Mouse (Mus musculus): ENCODE measurements around the gene Gm10320. TPM values are rescaled to one million over a fixed set of nuclear protein-coding genes. Genes with fewer than 3 reads are reported as not detected.

Gene Gm10320
- polyA plus RNA-seq, 1 experiment from 2014 or later: 1.4 TPM

DNA sequence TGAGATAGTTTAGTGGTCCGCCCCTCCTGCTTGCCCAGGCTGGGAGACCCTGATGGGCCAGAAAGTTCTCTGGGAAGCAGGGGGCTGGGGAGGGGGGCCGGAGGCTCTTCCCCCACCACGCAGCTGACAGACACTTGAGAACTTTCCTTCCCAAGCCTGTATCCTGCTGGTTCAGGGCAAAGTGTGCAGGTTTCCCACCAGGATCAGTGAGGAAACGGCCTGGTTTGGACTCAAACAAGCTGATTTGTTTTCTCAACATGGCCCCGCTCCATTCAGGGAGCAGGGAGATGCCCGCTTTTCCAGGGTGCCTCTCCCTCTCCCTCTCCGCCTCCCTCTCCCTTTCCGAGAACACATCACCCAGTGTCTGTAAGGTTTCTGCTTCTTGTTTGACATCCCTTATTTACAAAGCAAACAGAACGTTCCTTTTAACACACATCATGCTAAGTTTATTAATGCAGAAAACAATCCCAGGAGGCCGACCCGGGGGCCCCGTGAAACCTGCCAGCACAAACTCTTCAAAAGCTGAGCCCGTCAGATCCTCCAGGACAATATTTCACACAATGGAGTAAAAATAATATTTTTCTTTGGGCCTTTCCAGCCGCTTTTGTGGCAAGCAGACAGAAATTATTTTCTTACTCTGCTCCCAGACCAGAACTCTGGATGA, 15.5 kb downstream of the Gm10320 start:
- Histone ChIP-seq H3K4me1 (replicated peaks) (peaks cover 18% of the 10 kb centered on the region), H3K4me3 (no peak overlapping the region), H3K36me3 (no peaks in the 10 kb centered on the region), H3K27ac (peak overlapping the region; percentile 75), H3K9me3 (no peaks in the 10 kb centered on the region), H3K27me3 (ENCODE audit: insufficient read depth, poor library complexity, severe bottlenecking) (peaks cover 16% of the 10 kb centered on the region)
- WGBS: 40% methylated on average over 14 of the region's 14 CpGs
- peak; percentile 55 for DNase-seq (ENCODE audit: low spot score)

DNA sequence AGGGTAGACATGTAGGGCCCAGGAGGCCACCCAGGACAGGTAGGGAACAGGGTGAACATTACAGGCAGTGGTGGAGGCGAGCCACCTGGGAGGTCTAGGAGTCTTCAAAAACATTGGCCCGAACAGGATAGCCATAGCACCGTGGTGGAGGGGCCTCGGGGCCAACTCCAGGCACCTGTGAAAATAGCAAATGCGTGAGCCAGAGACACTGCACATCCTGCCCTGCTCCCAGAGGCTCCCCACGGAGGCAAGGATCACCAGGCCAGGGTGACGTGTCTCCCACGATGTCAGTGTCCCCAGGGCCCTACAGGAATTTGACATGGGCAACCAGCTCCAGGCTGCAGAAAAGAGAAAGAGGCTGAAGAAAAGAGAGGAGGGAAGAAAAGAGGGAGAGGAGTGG, 16.1 kb downstream of the Gm10320 start:
- Histone ChIP-seq H3K9me3 (no peaks in the 10 kb centered on the region), H3K36me3 (no peaks in the 10 kb centered on the region), H3K27me3 (ENCODE audit: insufficient read depth, poor library complexity, severe bottlenecking) (peaks cover 16% of the 10 kb centered on the region), H3K4me3 (no peak overlapping the region), H3K27ac (peak overlapping the region; percentile 56), H3K4me1 (replicated peaks) (peaks cover 18% of the 10 kb centered on the region)
- 55% methylated on average over 8 of the region's 8 CpGs for WGBS
- no peak for DNase-seq (ENCODE audit: low spot score)

DNA sequence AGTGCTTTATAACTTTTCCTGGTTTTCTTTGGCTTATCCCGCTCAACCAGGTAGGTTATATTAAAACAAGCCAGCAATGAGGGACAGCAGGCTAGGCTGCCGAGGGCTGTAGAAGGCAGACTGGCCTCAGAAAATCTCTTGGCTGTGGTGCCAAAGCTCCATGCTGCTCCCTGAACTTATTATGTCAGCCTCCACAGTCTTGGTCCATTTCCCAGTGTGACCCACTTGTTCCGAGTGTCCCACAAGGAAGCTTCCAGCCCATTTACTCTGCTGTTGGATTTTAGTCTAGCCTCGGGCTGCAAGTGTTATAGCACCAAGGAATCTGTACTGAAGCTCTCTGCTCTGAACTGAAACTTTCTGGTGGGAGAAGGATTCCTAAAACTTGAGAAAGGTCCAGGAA, 18.8 kb downstream of the Gm10320 start:
- 89% methylated on average over 4 of the region's 4 CpGs for WGBS
- DNase-seq (ENCODE audit: low spot score): no peak
- Histone ChIP-seq H3K4me1 (replicated peaks) (peaks cover 18% of the 10 kb centered on the region), H3K27me3 (ENCODE audit: insufficient read depth, poor library complexity, severe bottlenecking) (peaks cover 16% of the 10 kb centered on the region), H3K4me3 (no peak overlapping the region), H3K9me3 (no peaks in the 10 kb centered on the region), H3K36me3 (no peaks in the 10 kb centered on the region), H3K27ac (no peak overlapping the region)

DNA sequence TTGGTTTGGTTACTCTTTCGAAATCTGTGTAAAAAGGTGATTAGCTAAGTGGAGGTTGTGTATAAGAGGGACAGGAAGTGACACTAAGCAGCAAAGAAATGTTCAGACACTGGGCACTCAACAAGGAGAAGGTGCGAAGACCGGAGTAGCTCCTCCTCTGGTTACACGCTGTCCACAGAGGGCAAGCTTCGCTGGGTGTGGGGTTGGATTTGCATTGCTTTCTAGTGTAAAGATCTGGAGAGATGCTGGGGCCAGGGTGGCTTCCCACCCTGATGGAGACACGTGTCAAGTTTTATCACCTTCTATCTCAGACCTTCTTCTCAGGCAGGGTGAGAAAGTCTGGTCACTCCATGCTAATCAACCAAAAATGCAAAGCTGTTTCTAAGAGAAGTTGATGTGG, 20.0 kb downstream of the Gm10320 start:
- H3K27me3 ChIP-seq (ENCODE audit: insufficient read depth, poor library complexity, severe bottlenecking): peaks cover 16% of the 10 kb centered on the region
- H3K27ac ChIP-seq: no peak overlapping the region
- no peaks in the 10 kb centered on the region for H3K36me3 ChIP-seq
- peaks cover 13% of the 10 kb centered on the region for H3K4me1 ChIP-seq (replicated peaks)
- H3K9me3 ChIP-seq: no peaks in the 10 kb centered on the region
- DNase-seq (ENCODE audit: low spot score): no peak
- H3K4me3 ChIP-seq: no peak overlapping the region
- 81% methylated on average over 6 of the region's 6 CpGs for WGBS

DNA sequence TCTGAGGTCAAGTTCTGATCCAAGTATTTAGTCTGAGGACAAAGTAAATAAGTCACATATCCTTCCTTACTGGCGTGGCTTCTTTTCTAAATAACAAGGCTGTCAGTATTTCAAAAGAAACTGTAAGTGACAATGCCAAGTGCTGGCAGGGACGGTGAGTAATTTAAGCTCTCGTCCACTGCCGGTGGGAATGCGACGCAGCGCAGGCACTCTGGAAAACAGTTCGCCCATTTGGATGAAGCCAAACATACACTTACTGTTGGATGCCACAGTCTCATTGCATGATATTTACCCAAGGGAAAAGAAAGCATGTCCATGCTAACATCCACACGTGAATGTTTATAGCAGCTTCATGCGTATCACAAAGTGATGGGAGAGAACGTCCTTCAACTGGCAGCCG, 21.5 kb downstream of the Gm10320 start:
- 82% methylated on average over 12 of the region's 12 CpGs for WGBS
- Histone ChIP-seq H3K9me3 (no peaks in the 10 kb centered on the region), H3K27me3 (ENCODE audit: insufficient read depth, poor library complexity, severe bottlenecking) (peaks cover 16% of the 10 kb centered on the region), H3K4me3 (no peak overlapping the region), H3K4me1 (replicated peaks) (no peaks in the 10 kb centered on the region; the same call in 1 of the 2 replicates), H3K36me3 (no peaks in the 10 kb centered on the region), H3K27ac (no peak overlapping the region)
- DNase-seq (ENCODE audit: low spot score): no peak

DNA sequence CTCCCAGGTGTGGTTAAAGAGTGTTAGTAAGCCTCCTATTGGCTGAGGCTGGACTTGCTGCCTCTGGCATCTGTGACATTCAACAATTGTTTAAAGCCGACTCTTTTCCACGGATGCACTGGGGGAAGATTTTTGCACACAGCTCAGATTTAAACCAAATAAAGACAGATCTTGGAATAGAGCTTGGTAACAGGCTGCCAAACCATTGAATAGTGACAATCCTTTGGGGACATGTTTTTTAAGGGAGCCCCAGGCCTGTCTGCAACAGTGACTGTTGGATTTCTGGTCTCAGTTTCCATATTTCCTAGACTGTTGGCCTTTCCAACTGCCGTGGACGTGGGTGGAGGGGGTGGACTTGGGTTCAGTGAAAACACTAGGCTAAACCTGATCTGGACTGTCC, 21.9 kb downstream of the Gm10320 start:
- no peaks in the 10 kb centered on the region for H3K9me3 ChIP-seq
- H3K4me1 ChIP-seq (replicated peaks): no peaks in the 10 kb centered on the region
- 71% methylated on average over 4 of the region's 4 CpGs for WGBS
- no peak overlapping the region for H3K4me3 ChIP-seq
- no peak for DNase-seq (ENCODE audit: low spot score)
- H3K27me3 ChIP-seq (ENCODE audit: insufficient read depth, poor library complexity, severe bottlenecking): peaks cover 12% of the 10 kb centered on the region
- H3K27ac ChIP-seq: no peak overlapping the region
- H3K36me3 ChIP-seq: no peaks in the 10 kb centered on the region

DNA sequence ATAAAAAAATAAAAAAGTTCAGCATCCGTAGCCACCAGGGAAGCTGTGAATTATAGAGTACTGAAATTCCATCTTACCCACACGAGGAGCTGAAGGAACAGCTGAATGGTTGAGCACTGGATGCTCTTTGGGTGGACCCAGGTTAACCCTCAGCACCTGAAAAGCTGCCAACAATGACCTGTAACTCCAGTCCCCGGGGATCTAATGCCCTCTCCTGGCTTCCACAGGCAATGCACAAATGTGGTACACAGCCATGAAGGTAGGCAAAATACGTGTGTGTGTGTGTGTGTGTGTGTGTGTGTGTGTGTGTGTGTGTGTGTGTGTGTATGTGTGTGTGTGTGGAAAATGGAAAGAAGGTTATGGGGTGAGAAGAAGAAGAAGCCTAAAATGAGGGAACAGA, 30.3 kb downstream of the Gm10320 start:
- no peak for DNase-seq (ENCODE audit: low spot score)
- WGBS: 80% methylated on average over 4 of the region's 4 CpGs
- Histone ChIP-seq H3K4me3 (no peak overlapping the region), H3K4me1 (replicated peaks) (no peaks in the 10 kb centered on the region), H3K27me3 (ENCODE audit: insufficient read depth, poor library complexity, severe bottlenecking) (no peaks in the 10 kb centered on the region), H3K27ac (no peak overlapping the region), H3K36me3 (no peaks in the 10 kb centered on the region), H3K9me3 (0 out of 2 replicates have a peak, but pooled peaks cover 4% of the 10 kb centered on the region)

DNA sequence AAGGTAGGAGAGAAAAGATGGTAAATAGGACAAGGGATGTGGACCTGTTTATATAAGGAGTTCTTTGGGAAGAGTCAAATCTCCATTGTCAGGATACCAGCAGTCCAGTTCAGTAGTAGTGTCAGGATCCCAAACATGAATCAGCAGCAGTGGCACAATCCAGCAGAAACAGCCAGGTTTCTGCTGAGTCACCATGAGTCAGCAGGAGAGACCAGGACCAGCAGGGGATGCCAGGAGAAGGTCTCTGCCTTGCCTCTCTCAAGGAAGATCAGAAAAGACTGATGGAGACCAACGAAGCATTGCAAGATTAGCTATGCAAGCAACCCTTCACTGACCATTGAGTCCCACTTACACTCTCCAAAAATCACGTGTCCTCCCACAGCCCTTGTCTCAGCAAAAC, 35.4 kb downstream of the Gm10320 start:
- DNase-seq (ENCODE audit: low spot score): no peak
- Histone ChIP-seq H3K27me3 (ENCODE audit: insufficient read depth, poor library complexity, severe bottlenecking) (no peaks in the 10 kb centered on the region), H3K36me3 (no peaks in the 10 kb centered on the region), H3K4me1 (replicated peaks) (no peaks in the 10 kb centered on the region), H3K4me3 (no peak overlapping the region), H3K27ac (no peak overlapping the region), H3K9me3 (peaks cover 10% of the 10 kb centered on the region)
- WGBS: 62% methylated on average over 2 of the region's 2 CpGs

DNA sequence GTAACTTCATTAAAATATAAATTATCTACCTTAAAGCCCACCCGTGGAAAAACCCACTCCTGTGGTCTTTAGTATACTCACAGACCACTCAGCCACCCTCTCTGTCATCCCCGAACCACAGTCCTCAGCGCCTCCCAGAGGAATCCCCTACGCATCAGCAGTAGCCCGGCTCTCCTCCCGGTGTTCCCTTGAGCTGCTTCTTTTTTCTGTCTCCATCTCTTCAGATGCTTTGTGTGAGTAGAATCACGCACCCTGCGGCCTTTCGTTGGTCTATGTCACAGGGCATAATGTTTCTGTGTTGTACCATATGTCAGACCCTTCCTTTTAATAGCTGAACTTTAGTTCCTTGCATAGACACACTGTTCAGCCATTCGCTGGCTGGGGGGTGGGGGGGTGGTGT, 36.2 kb downstream of the Gm10320 start:
- Histone ChIP-seq H3K9me3 (peaks cover 10% of the 10 kb centered on the region), H3K4me3 (no peak overlapping the region), H3K36me3 (no peaks in the 10 kb centered on the region), H3K4me1 (replicated peaks) (no peaks in the 10 kb centered on the region), H3K27ac (no peak overlapping the region), H3K27me3 (ENCODE audit: insufficient read depth, poor library complexity, severe bottlenecking) (no peaks in the 10 kb centered on the region)
- 80% methylated on average over 10 of the region's 10 CpGs for WGBS
- DNase-seq (ENCODE audit: low spot score): no peak

DNA sequence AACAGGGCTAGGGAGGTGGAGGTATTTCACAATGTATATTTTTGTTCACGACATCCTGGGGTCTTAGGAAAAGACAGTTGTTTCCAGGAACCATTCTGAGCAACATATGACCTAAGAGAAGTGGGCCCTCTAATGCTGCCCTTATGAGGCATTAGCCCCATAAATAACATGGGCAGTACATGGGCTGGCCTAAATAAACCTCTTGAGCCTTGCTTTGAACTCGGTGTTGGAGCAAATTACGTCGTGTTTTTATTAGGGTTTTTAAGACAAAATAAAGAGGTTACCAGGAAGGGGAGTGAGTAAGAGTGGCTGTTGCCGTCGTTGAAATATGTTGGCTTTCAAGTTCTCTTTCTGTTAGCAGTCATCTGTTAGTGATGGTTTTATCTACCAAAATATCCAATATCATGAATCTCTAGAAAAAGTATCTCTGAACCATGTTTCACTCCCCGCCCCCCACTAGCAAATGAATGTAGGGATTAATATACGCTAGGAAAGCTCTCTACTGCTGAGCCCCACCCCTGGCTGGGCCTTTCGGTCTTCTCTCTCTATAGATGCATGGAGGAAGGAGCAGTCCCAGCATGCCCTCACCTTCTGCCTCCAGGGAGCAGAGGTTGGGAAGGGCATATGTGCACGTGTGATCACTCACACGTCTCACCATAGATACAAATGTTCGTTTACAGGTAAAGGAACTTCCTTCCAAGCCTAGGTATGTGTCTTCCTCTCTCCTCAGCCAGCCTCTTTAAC, 37.4 kb downstream of the Gm10320 start:
- H3K36me3 ChIP-seq: no peaks in the 10 kb centered on the region

DNA sequence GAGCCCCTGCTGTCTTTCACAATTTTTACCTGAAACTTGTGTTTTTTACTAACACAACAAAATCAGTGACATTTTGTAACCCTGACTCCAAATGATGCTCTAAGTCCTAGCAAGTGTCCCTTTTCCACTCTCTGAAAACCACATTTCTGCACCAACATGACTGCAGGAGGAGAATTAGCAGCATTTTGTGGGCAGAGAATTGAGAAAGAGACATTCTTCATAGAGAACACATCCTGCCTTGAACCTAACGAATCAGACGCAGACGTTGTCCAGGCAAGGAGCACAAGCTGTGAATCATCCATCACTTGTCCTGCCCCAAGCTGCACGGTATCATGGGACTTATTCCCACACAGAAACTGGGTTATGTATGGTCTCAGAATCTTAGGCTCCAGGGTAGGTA, 38.7 kb downstream of the Gm10320 start:
- Histone ChIP-seq H3K4me3 (no peak overlapping the region), H3K27ac (no peak overlapping the region), H3K9me3 (peaks cover 6% of the 10 kb centered on the region), H3K27me3 (ENCODE audit: insufficient read depth, poor library complexity, severe bottlenecking) (no peaks in the 10 kb centered on the region), H3K36me3 (no peaks in the 10 kb centered on the region), H3K4me1 (replicated peaks) (no peaks in the 10 kb centered on the region)
- no peak for DNase-seq (ENCODE audit: low spot score)
- 89% methylated on average over 4 of the region's 4 CpGs for WGBS

More for the DNA sequence above, 37.4 kb downstream of the Gm10320 start:
- H3K27me3 ChIP-seq (ENCODE audit: insufficient read depth, poor library complexity, severe bottlenecking): no peaks in the 10 kb centered on the region
- WGBS: 88% methylated on average over 12 of the region's 12 CpGs
- H3K4me1 ChIP-seq (replicated peaks): no peaks in the 10 kb centered on the region
- H3K4me3 ChIP-seq: no peak overlapping the region
- no peak overlapping the region for H3K27ac ChIP-seq
- no peak for DNase-seq (ENCODE audit: low spot score)
- peaks cover 10% of the 10 kb centered on the region for H3K9me3 ChIP-seq

DNA sequence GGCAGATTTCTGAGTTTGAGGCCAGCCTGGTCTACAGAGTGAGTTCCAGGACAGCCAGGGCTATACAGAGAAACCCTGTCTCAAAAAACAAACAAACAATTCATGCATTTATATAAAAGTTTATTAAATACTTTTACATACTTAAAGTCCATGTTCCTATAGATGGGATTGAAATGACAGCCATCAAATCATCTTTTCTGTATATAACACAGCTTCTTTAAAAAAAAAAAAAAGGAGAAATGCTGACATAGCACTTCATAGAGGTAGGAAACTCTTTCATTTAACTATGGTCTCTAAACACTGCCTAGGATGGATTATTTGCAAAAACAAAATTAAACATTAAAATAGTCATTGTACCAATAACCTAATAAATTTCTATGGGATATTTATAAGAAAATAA, 43.1 kb downstream of the Gm10320 start:
- Histone ChIP-seq H3K4me1 (replicated peaks) (no peaks in the 10 kb centered on the region), H3K27me3 (ENCODE audit: insufficient read depth, poor library complexity, severe bottlenecking) (no peaks in the 10 kb centered on the region), H3K36me3 (no peaks in the 10 kb centered on the region), H3K9me3 (peaks cover 6% of the 10 kb centered on the region), H3K27ac (no peak overlapping the region), H3K4me3 (no peak overlapping the region)
- no peak for DNase-seq (ENCODE audit: low spot score)

DNA sequence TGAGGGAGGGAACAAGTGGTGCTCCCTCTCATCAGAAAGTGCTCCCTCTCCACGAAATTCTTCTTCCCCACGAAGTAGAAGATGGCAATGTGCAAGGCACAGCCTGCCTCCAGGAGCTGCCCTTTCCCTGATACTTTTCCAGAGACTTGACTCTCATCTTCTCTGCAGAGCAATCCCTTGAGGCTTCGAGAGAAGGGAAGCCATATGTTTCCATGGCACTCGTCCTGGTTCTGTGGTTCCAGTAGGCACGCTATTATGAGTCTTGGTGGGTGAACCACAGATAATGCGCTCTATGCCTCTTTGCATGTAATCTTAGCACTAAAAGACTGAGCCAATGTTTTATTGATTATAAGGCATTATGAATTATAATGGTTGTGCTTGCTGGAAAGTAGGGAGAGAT, 44.1 kb downstream of the Gm10320 start:
- Histone ChIP-seq H3K9me3 (peaks cover 6% of the 10 kb centered on the region), H3K27ac (no peak overlapping the region), H3K36me3 (no peaks in the 10 kb centered on the region), H3K27me3 (ENCODE audit: insufficient read depth, poor library complexity, severe bottlenecking) (no peaks in the 10 kb centered on the region), H3K4me3 (no peak overlapping the region), H3K4me1 (replicated peaks) (no peaks in the 10 kb centered on the region)
- no peak for DNase-seq (ENCODE audit: low spot score)
- 84% methylated on average over 6 of the region's 6 CpGs for WGBS
